ENCODE assay signal across 8 mouse cellular contexts in the genomic region with DNA sequence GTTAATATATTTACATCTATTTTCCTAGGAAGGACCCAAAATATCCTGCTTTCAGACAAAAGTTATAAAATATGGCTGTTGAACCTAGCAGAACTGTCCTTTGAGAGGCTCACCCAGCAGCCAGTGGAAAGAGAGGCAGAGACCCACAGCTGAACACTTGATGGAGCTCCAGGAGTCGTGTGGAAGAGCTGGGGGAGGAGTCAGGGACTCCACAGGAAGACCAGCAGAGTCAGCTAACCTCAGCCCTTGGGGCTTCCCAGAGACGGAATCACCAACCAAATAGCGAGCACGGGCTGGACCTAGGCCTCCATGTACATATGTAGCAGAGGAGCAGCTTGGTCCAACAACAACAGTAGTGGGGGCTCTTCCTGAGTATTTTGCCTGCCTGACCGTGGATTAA. TPM values are rescaled to one million over a fixed set of nuclear protein-coding genes. Genes with fewer than 3 reads are reported as not detected.
DNase-seq lines count a peak whose midpoint lies in the region; ATAC-seq and TF ChIP-seq lines count a peak whose summit lies in the region.

No protein-coding gene starts in this region.

- H3K9me3 ChIP-seq in megakaryocyte, embryonic 14.5 days: no peaks in the 10 kb centered on the region

- TF ChIP-seq POLR2A in liver, adult 2 months (IDR thresholded peaks at IDR 0.05; ENCODE audit: extremely low read depth, insufficient read depth, low read length): no peak

- DNase-seq in embryo, embryonic 11 days: peak; percentile 14
- no peak for DNase-seq in embryo, embryonic 10 days (ENCODE audit: low spot score)
- no peak for DNase-seq in liver, adult 2 months (ENCODE audit: extremely low read depth, low read depth, low spot score)
- DNase-seq in liver: no peak
- no peak for DNase-seq in ovary, postnatal 10 days (ENCODE audit: low spot score)
- DNase-seq in cerebellum, postnatal 25 days: no peak

- peak; percentile 50 for TF ChIP-seq CTCF in liver, adult 2 months (IDR thresholded peaks at IDR 0.05; ENCODE audit: low read depth, low read length)

- no peaks in the 10 kb centered on the region for H3K4me1 ChIP-seq in liver, adult 2 months (ENCODE audit: control insufficient read depth, insufficient read depth, low read length)
- peaks cover 41% of the 10 kb centered on the region for H3K4me1 ChIP-seq in megakaryocyte, embryonic 14.5 days

- no peaks in the 10 kb centered on the region; the same call in 1 of the 2 replicates for H3K79me2 ChIP-seq in liver, adult 2 months (ENCODE audit: control insufficient read depth, insufficient read depth, low read length)

- no peaks in the 10 kb centered on the region for H3K27me3 ChIP-seq in liver, adult 2 months (ENCODE audit: control insufficient read depth, insufficient read depth, low read length)
- no peaks in the 10 kb centered on the region for H3K27me3 ChIP-seq in megakaryocyte, embryonic 14.5 days (replicated peaks)

- H3K9ac ChIP-seq in liver, adult 2 months (ENCODE audit: low read depth, low read length): no peak overlapping the region

- H3K27ac ChIP-seq in liver, adult 2 months (replicated peaks; ENCODE audit: insufficient read depth, low read depth, low read length): no peak overlapping the region

- 56% methylated on average over 5 of the region's 5 CpGs for WGBS in liver, adult 2 months

- peak; percentile 92 to 94 for ATAC-seq in hematopoietic stem cell, adult 5-6 weeks (replicated peaks in 1 of 2; ENCODE audit: insufficient read depth in 1 of 2, low FRiP score in 2 of 2, low TSS enrichment in 1 of 2, low read depth in 1 of 2, poor library complexity in 2 of 2, severe bottlenecking in 2 of 2)

- peaks cover 24% of the 10 kb centered on the region for H3K36me3 ChIP-seq in liver, adult 2 months (ENCODE audit: control insufficient read depth, insufficient read depth, low read length)
- peaks cover 92% of the 10 kb centered on the region for H3K36me3 ChIP-seq in megakaryocyte, embryonic 14.5 days (replicated peaks; ENCODE audit: low read length)

- H3K4me3 ChIP-seq in liver, adult 2 months (ENCODE audit: insufficient read depth, low read depth, low read length): no peak overlapping the region
- peak overlapping the region; percentile 50 for H3K4me3 ChIP-seq in megakaryocyte, embryonic 14.5 days (replicated peaks)

RNA-seq across cellular contexts. Expression of gene Ptpn12, which starts 38.6 kb away (rescaled TPM):
- total RNA-seq in liver, adult 2 months (2014; rRNA removed): 11.5 and 15.4 TPM in 2 replicates
- 19.4 and 20.9 TPM in 2 replicates for polyA plus RNA-seq in liver, adult 2 months (2012; rRNA removed)
- total RNA-seq in hematopoietic stem cell, adult 5-6 weeks (2017): 44.0 and 64.5 TPM in 2 replicates
- polyA plus RNA-seq in megakaryocyte, embryonic 14.5 days (2012; ENCODE audit: insufficient read depth, low replicate concordance): 20.9 and 34.8 TPM in 2 replicates
